Mouse (Mus musculus): ENCODE measurements around the gene Akap13.
"Not testable (repeated sequence)": the region's sequence is repeated elsewhere in the genome, so short reads cannot be mapped to it uniquely, and the experiment has no call there.

Gene Akap13

DNA sequence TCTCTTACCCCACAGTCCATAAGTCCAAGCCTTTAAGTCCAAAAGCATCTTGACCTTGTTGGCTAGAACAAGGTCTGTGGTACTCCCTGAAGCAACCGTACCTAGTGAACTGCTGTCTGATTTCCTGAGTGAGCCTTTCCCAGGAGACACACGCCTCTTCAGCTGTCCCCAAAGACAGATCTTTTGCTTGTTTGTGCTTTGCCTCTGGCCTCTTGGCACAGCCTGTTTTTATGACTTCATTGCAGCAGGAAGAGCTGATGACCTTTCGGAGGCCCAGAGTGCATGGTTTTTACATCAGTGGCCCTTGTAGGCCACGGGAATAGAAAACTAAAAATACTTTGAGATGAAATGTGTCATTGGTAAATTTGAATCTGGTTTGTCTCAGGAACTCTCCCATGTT lies 260.6 kb downstream of the Akap13 start:
- DNase-seq (ENCODE audit: low read depth, low spot score): no peak

DNA sequence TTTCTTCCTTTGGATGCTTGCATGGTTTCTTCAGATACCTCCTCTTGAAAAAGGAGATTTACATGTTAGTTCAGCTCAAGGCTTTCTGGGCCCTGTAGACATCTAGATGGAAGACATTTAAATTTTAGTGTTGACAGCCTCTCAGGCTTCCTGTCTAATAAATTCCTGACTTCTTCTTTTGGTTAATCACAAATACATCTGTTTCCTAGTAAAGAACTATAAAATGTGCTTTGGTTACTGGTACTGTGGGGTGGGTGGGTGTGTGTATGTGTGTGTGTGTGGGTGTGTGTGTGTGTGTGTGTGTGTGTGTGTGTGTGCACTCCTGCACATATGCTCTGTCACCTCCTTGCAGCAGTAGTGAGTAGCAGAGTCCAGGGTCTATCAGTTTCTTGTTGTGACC lies 262.0 kb downstream of the Akap13 start:
- no peak for DNase-seq (ENCODE audit: low read depth, low spot score)

- DNase-seq (ENCODE audit: low read depth, low spot score): no peak
Observed at GRCm38 (mm10) chr7:75721302-75721701, 266.0 kb downstream of the Akap13 start.

DNA sequence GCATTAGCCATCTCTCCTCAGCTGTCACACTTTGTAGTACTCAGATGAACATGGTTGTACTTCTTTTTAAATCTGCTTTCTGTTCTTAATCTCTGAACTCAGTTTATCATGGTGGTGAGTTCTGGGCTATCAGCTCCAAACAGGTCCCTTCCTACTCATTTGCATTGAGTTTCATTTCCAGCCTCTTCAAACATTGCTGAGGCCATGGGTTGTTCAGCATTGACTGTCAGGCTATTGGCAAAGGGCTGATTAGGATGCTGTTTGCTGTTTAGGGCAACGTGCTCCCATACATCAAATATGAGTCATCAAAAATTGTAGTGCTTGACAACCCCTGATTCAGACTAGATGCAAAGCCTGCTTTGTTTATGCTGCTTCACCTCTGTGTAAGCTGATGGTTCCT lies 268.7 kb downstream of the Akap13 start:
- no peak for DNase-seq (ENCODE audit: low read depth, low spot score)

DNA sequence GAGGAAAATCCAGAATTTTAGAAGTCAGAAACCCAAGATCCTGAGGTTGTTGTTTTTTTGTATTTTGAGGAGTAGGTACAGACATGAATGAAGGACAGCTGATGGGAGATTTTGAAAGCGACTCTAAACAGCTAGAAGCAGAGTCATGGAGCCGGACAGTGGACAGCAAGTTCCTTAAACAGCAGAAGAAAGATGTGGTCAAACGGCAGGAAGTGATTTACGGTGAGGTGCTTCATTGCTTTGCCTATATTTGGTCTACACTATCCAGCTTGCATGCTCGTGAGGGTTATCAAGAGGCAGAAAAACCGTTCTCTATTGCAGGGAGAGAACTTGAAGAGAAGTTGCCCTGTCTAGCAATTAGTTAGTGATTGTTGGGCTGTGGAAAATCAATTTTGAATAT lies 270.6 kb downstream of the Akap13 start:
- no peak for DNase-seq (ENCODE audit: low read depth, low spot score)

- no peak for DNase-seq (ENCODE audit: low read depth, low spot score)
Observed at GRCm38 (mm10) chr7:75726867-75727266, 271.5 kb downstream of the Akap13 start.

DNA sequence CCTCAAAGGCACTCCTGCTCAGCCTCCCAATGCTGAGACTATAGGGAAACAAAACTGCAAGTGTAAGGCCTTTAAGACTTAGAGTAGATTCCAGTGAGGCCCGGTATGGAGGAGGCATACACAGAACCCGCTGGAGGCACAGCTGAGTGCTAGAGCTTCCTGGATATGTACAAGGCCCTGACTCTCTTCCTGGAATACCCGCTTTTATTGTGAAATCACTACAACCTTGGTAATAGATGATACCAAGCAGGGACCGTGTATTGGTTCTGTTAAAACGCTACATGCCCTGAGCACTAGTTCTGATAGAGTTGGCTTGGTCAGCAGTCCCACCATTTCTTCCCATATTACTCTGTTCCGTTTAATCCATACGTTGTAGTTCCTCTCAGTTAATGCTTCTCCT lies 274.3 kb downstream of the Akap13 start:
- no peak for DNase-seq (ENCODE audit: low read depth, low spot score)

DNA sequence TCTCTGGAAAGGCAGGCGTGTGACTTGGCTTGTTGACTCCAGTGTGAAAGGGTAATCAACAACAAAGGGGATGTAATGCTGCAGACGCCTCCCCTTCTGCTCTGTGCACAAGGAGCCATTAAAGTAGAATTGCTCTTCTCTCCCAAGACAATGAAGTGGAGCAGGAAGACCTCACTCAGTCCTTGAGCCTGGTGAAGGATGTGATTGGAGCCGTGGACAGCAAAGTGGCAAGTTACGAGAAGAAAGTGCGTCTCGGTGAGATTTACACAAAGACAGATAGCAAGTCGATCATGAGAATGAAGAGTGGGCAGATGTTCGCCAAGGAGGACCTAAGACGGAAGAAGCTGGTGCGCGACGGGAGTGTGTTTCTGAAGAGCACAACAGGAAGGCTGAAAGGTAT lies 274.9 kb downstream of the Akap13 start:
- DNase-seq (ENCODE audit: low read depth, low spot score): no peak

- DNase-seq (ENCODE audit: low read depth, low spot score): no peak
Observed at GRCm38 (mm10) chr7:75731951-75732350, 276.6 kb downstream of the Akap13 start.

GRCm38 (mm10) chr7:75733166-75733565 lies 277.8 kb downstream of the Akap13 start:
- peak; percentile 54 for DNase-seq (ENCODE audit: low read depth, low spot score)

GRCm38 (mm10) chr7:75739075-75739725 lies 283.9 kb downstream of the Akap13 start:
- DNase-seq (ENCODE audit: low read depth, low spot score): peak; percentile 52

DNA sequence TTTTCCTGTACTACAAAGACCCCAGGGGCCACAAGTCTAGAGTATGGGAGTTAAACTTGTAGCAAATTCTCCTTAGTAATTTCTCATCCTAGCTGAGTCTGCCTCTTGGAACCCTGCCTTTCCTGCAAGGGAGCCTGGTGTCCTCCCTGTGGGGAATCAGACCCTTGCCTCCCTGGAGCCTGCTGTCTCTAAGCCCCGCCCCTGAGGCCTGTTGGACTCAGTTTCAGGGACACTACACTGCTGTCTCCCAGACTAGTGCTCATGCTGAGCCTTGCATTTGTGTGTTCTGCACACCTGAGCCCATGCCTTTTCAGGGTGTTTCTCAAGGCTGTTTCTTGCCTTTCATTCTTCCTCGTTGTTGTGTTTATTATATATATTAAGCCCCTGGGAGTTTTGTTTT lies 289.2 kb downstream of the Akap13 start:
- no peak for DNase-seq (ENCODE audit: low read depth, low spot score)

- no peak for DNase-seq (ENCODE audit: low read depth, low spot score)
Observed at GRCm38 (mm10) chr7:75744978-75745638, 289.8 kb downstream of the Akap13 start.

DNA sequence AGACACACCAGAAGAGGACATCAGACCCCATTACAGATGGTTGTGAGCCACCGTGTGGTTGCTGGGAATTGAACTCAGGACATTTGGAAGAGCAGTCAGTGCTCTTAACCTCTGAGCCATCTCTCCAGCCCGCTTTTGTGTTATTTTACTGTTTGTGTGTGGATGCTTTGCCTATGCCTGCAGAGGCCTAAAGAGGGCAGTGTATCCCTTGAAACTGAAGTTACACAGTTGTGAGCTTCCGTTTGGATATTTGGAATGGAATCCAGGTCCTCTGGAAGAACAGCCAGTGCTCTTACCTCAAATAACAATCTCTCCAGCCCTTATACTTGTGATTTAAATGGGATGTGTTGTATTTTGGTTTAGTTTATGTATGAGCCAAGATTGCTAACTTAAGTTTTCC lies 290.6 kb downstream of the Akap13 start:
- DNase-seq (ENCODE audit: low read depth, low spot score): not testable (repeated sequence)

DNA sequence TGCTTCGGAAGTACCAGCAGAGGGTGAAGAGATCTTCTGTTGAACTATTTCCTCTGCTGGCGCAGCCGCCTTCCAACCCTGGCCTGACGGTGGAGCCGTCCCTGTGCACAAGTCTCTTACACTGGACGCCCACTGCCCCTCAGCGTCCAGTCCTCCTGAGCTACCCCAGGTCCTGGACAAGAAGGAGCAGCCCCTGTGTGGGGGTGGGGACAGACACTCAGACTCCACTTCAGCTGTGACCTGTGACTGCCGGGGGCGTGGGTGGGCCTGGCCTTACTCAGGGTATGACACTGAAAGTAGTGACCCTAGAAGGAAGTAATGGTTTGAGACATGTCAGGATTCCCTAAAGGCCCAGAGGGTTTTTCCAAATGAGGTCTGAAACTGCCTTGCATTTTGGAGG lies 295.2 kb downstream of the Akap13 start:
- DNase-seq (ENCODE audit: low read depth, low spot score): no peak

- no peak for DNase-seq (ENCODE audit: low read depth, low spot score)
Observed at GRCm38 (mm10) chr7:75751161-75751803, 295.9 kb downstream of the Akap13 start.

DNA sequence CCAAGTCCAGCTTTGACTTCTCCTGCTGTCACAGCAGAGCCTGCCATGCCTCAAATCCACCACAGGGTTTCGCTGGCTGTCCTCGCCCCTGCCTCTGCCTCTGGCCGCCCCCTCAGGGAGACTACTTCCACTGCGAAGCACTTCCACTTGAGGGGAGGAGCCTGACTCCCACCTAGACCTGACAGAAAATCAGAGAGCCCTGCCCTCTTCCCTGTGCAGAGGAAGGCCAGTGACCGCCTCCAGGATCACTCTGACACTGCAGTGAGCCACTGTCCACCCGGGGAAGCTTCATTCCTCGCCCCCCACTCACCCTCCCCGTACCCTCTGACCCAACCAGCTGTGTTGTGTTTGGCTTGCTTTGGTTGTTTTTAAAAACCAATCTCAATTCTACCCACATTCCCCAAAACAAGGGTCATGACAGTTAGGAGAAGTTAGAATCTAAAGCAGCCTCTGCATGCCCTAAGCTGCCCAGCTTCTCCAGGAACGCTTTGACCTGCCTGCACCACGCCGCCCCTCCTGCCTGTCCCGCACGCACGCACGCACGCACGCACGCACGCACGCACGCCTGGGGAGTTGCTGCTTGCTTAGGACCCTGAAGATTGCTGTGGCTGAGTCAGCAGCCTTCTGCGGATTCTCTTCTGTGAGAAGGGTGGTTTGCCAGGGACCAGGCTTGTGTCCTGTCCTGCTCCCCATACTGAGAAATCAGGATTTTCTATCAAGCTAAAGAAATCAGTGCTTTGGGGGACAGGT lies 297.3 kb downstream of the Akap13 start:
- DNase-seq (ENCODE audit: low read depth, low spot score): no peak

DNA sequence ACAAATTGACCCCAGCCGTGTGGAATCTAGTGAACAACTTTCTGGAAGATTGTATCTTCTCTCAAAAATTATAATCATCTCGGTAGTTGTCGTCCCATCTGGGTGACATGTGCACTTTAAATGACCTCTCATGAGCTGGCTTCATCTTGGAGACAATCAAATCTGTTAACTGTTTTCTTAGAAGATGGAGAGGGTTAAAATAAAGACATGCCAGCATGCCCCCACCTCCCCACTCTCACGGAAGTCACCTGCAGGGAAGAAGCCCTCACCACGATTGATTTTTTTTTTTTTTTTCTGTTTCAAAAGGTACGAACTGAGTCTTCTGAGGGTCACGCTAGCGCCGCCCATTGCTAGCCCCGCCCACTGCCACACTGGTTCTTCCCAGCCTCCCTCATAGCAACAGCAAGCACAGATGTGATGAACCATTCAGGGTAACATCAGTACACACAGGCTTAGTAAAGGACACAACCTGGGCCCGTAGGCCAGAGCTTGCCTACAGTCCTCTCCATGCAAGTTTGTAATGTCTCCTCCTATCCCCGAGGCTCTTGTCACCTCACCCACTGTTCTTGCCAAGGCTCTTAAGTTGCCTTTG lies 298.0 kb downstream of the Akap13 start:
- DNase-seq (ENCODE audit: low read depth, low spot score): no peak

- no peak for DNase-seq (ENCODE audit: low read depth, low spot score)
Observed at GRCm38 (mm10) chr7:75754587-75755499, 299.5 kb downstream of the Akap13 start.

GRCm38 (mm10) chr7:75755861-75756449 lies 300.6 kb downstream of the Akap13 start:
- DNase-seq (ENCODE audit: low read depth, low spot score): no peak

Measured in telencephalon, adult 2 months (tissue).